Mouse (Mus musculus) midbrain, embryonic 14.5 days (tissue): ENCODE measurements around the gene Cdk5r1. TPM values are rescaled to one million over a fixed set of nuclear protein-coding genes. Genes with fewer than 3 reads are reported as not detected.
"Not testable (repeated sequence)": the region's sequence is repeated elsewhere in the genome, so short reads cannot be mapped to it uniquely, and the experiment has no call there.

ENCODE experiments used
- ATAC-seq: fragments of 200-750 bp; cut with Nextera tagmentation; 2 replicates; pipeline ENCODE4 v1.8.0; 2017; ENCODE audit warnings: moderate number of reproducible peaks, moderate library complexity; ENCODE audit not compliant: low FRiP score, low TSS enrichment
- DNase-seq: peaks from one replicate; pipeline ENCODE4 v3.0.0-alpha.2; 2015
- H3K27ac ChIP-seq: fragments of 300-500 bp; sonication (generic); replicated peaks from 2 replicates; pipeline ENCODE4 v1.5.1; 2014; ENCODE audit warnings: mild to moderate bottlenecking, low read depth, low read length, moderate library complexity
- H3K27me3 ChIP-seq: fragments of 300-500 bp; sonication (generic); 2 replicates; pipeline ENCODE4 v1.6.1; 2014; ENCODE audit warnings: low read length, control low read depth, mixed read lengths; ENCODE audit not compliant: control insufficient read depth, insufficient read depth
- H3K36me3 ChIP-seq: fragments of 300-500 bp; sonication (generic); 2 replicates; pipeline ENCODE4 v1.6.1; 2014; ENCODE audit warnings: low read length, control low read depth; ENCODE audit not compliant: control insufficient read depth, insufficient read depth
- H3K4me1 ChIP-seq: fragments of 300-500 bp; sonication (generic); 2 replicates; pipeline ENCODE4 v1.6.1; 2014; ENCODE audit warnings: mild to moderate bottlenecking, antibody characterized with exemption, low read length, control low read depth; ENCODE audit not compliant: control insufficient read depth, insufficient read depth
- H3K4me2 ChIP-seq: fragments of 300-500 bp; sonication (generic); 2 replicates; pipeline ENCODE4 v1.6.1; 2014; ENCODE audit warnings: mild to moderate bottlenecking, low read length, moderate library complexity
- H3K4me3 ChIP-seq: fragments of 300-500 bp; sonication (generic); replicated peaks from 2 replicates; pipeline ENCODE4 v1.5.1; 2014; ENCODE audit warnings: low read depth, low read length
- H3K9ac ChIP-seq: fragments of 300-500 bp; sonication (generic); replicated peaks from 2 replicates; pipeline ENCODE4 v1.6.1; 2014; ENCODE audit warnings: mild to moderate bottlenecking, low read length, moderate library complexity
- H3K9me3 ChIP-seq: fragments of 300-500 bp; sonication (generic); 2 replicates; pipeline ENCODE4 v1.6.1; 2016; ENCODE audit warnings: low read length, control low read depth, mixed read lengths; ENCODE audit not compliant: control insufficient read depth
- WGBS: fragments of 180-500 bp; shearing (Covaris S2); extraction: QIAGEN DNeasy Blood & Tissue Kit; methylation state at CpG from one replicate; pipeline ENCODE4 v1.1.7; 2014; 5-methylcytosine and 5-hydroxymethylcytosine counted together
- polyA plus RNA-seq: library from polyadenylated mRNA; unstranded; fragments of >200 nt; fragmentation: Nextera tagmentation; extraction: Ambion mirVana; gene quantifications from 2 replicates; pipeline ENCODE4 v1.2.1, GENCODE M21; 2014

The Cdk5r1 gene
- polyA plus RNA-seq, 1 experiment from 2014 or later: 103 TPM

GRCm38 (mm10) chr11:80453198-80453597 lies 23.6 kb upstream of the Cdk5r1 start:
- 96% methylated on average over 1 of the region's 1 CpGs for WGBS
- no peak for DNase-seq
- no peak overlapping the region for H3K27ac ChIP-seq
- no peak overlapping the region for H3K9ac ChIP-seq
- no peaks in the 10 kb centered on the region for H3K27me3 ChIP-seq
- no peak overlapping the region for H3K4me2 ChIP-seq
- H3K9me3 ChIP-seq: no peaks in the 10 kb centered on the region
- no peaks in the 10 kb centered on the region for H3K4me1 ChIP-seq
- ATAC-seq: no peak
- H3K4me3 ChIP-seq: no peak overlapping the region
- peaks cover 56% of the 10 kb centered on the region for H3K36me3 ChIP-seq

- H3K36me3 ChIP-seq: peaks cover 84% of the 10 kb centered on the region
- H3K9ac ChIP-seq, DNase-seq, H3K27ac ChIP-seq, H3K27me3 ChIP-seq, H3K4me3 ChIP-seq, ATAC-seq, H3K9me3 ChIP-seq, H3K4me1 ChIP-seq, H3K4me2 ChIP-seq: not testable (repeated sequence)
- whole genome bisulfite sequencing: 89% methylated on average over 4 of the region's 4 CpGs
These were observed 13.2 kb upstream of the Cdk5r1 start for GRCm38 (mm10) chr11:80463605-80464130.

- WGBS: 77% methylated on average over 16 of the region's 16 CpGs
- Histone ChIP-seq H3K9me3 (no peaks in the 10 kb centered on the region), H3K9ac (no peak overlapping the region), H3K27me3 (no peaks in the 10 kb centered on the region), H3K4me3 (no peak overlapping the region), H3K27ac (no peak overlapping the region), H3K4me1 (0 out of 2 replicates have a peak, but pooled peaks cover 5% of the 10 kb centered on the region), H3K36me3 (peaks cover 56% of the 10 kb centered on the region), H3K4me2 (no peak overlapping the region)
- no peak for DNase-seq
- no peak for ATAC-seq
These were observed 4.8 kb upstream of the Cdk5r1 start for GRCm38 (mm10) chr11:80471836-80472605.

GRCm38 (mm10) chr11:80474175-80474691 lies 2.6 kb upstream of the Cdk5r1 start:
- no peak for ATAC-seq
- WGBS: 56% methylated on average over 2 of the region's 2 CpGs
- peaks cover 45% of the 10 kb centered on the region for H3K36me3 ChIP-seq
- no peaks in the 10 kb centered on the region for H3K27me3 ChIP-seq
- DNase-seq: peak; percentile 64
- H3K4me1 ChIP-seq: 0 out of 2 replicates have a peak, but pooled peaks cover 5% of the 10 kb centered on the region
- H3K4me2 ChIP-seq: no peak overlapping the region
- no peak overlapping the region for H3K27ac ChIP-seq
- H3K9ac ChIP-seq: no peak overlapping the region
- H3K9me3 ChIP-seq: no peaks in the 10 kb centered on the region
- no peak overlapping the region for H3K4me3 ChIP-seq

GRCm38 (mm10) chr11:80474846-80475245 lies 2.0 kb upstream of the Cdk5r1 start:
- no peaks in the 10 kb centered on the region for H3K27me3 ChIP-seq
- no peak for ATAC-seq

GRCm38 (mm10) chr11:80475544-80475943 lies 1.3 kb upstream of the Cdk5r1 start:
- WGBS: 84% methylated on average over 9 of the region's 9 CpGs
- DNase-seq: no peak
- no peaks in the 10 kb centered on the region for H3K27me3 ChIP-seq
- no peak overlapping the region for H3K9ac ChIP-seq
- H3K4me3 ChIP-seq: no peak overlapping the region
- peaks cover 43% of the 10 kb centered on the region for H3K36me3 ChIP-seq
- H3K4me2 ChIP-seq: no peak overlapping the region; the same call in 1 of the 2 replicates
- H3K9me3 ChIP-seq: no peaks in the 10 kb centered on the region
- no peak for ATAC-seq
- H3K4me1 ChIP-seq: peaks cover 13% of the 10 kb centered on the region
- peak overlapping the region; percentile 99; the same call in 1 of the 2 replicates for H3K27ac ChIP-seq

More at GRCm38 (mm10) chr11:80474846-80475245, 2.0 kb upstream of the Cdk5r1 start:
- Histone ChIP-seq H3K27ac (no peak overlapping the region), H3K36me3 (peaks cover 44% of the 10 kb centered on the region), H3K9me3 (no peaks in the 10 kb centered on the region), H3K4me1 (peaks cover 11% of the 10 kb centered on the region), H3K4me2 (no peak overlapping the region), H3K4me3 (no peak overlapping the region), H3K9ac (no peak overlapping the region)
- no peak for DNase-seq
- WGBS: 94% methylated on average over 11 of the region's 11 CpGs

GRCm38 (mm10) chr11:80477341-80478199 lies 747 bp downstream of the Cdk5r1 start:
- Histone ChIP-seq H3K4me2 (peak overlapping the region; percentile 98), H3K4me1 (peaks cover 30% of the 10 kb centered on the region), H3K9ac (peak overlapping the region; percentile 99), H3K9me3 (no peaks in the 10 kb centered on the region), H3K27me3 (no peaks in the 10 kb centered on the region), H3K4me3 (peak overlapping the region; percentile 90), H3K27ac (peak overlapping the region; percentile 99), H3K36me3 (peaks cover 35% of the 10 kb centered on the region)
- peak; percentile 24 for ATAC-seq
- peak; percentile 63 for DNase-seq
- 6% methylated on average over 52 of the region's 55 CpGs for WGBS

GRCm38 (mm10) chr11:80478694-80479412 lies 2.0 kb downstream of the Cdk5r1 start:
- Histone ChIP-seq H3K4me3 (peak overlapping the region; percentile 90), H3K27me3 (no peaks in the 10 kb centered on the region), H3K9me3 (no peaks in the 10 kb centered on the region), H3K27ac (peak overlapping the region; percentile 99), H3K9ac (peak overlapping the region; percentile 99), H3K4me2 (peak overlapping the region; percentile 98), H3K36me3 (peaks cover 31% of the 10 kb centered on the region), H3K4me1 (peaks cover 43% of the 10 kb centered on the region)
- WGBS: 28% methylated on average over 14 of the region's 14 CpGs
- ATAC-seq (no peak), DNase-seq (peak; percentile 58)
